Mouse (Mus musculus): ENCODE results near the gene Mycbp. TPM values are rescaled to one million over a fixed set of nuclear protein-coding genes. Genes with fewer than 3 reads are reported as not detected.
A peak's percentile ranks its signal among the peaks of the same experiment; 100 is the strongest.
"Not testable (repeated sequence)": the region's sequence is repeated elsewhere in the genome, so short reads cannot be mapped to it uniquely, and the experiment has no call there.

Gene Mycbp
- polyA plus RNA-seq, 1 experiment, result 21.8 TPM

- Histone ChIP-seq H3K36me3 (ENCODE audit: control insufficient read depth, insufficient read depth) (peaks cover 69% of the 10 kb centered on the region), H3K4me3 (ENCODE audit: insufficient read depth, poor library complexity, severe bottlenecking) (no peak overlapping the region), H3K79me3 (ENCODE audit: low read depth) (peaks cover 27% of the 10 kb centered on the region), H3ac (ENCODE audit: control insufficient read depth, insufficient read length, low read depth) (no peak overlapping the region), H3K27me3 (ENCODE audit: control insufficient read depth, insufficient read depth, insufficient read length) (no peaks in the 10 kb centered on the region), H3K79me2 (ENCODE audit: control insufficient read depth, insufficient read depth) (peaks cover 51% of the 10 kb centered on the region)
- TF ChIP-seq MYOD1 (IDR thresholded peaks at IDR 0.05; ENCODE audit: control insufficient read depth, insufficient read length, low read depth), result no peak
- no peak for TF ChIP-seq USF1 (IDR thresholded peaks at IDR 0.05; ENCODE audit: low read depth)
Observed at GRCm38 (mm10) chr4:123921055-123921565, 16.5 kb downstream of the Mycbp start.

- H3K27me3 ChIP-seq (ENCODE audit: control insufficient read depth, insufficient read depth, insufficient read length), result no peaks in the 10 kb centered on the region
- no peak overlapping the region for H3ac ChIP-seq (ENCODE audit: control insufficient read depth, insufficient read length, low read depth)
- H3K79me3 ChIP-seq (ENCODE audit: low read depth), result peaks cover under 1% of the 10 kb centered on the region
- H3K36me3 ChIP-seq (ENCODE audit: control insufficient read depth, insufficient read depth), result peaks cover 87% of the 10 kb centered on the region
- no peaks in the 10 kb centered on the region for H3K79me2 ChIP-seq (ENCODE audit: control insufficient read depth, insufficient read depth)
- TF ChIP-seq MAX (IDR thresholded peaks at IDR 0.05), result no peak
- no peak for TF ChIP-seq MYOD1 (IDR thresholded peaks at IDR 0.05; ENCODE audit: control insufficient read depth, insufficient read length, low read depth)
- TF ChIP-seq MYOG (IDR thresholded peaks at IDR 0.05; ENCODE audit: control insufficient read depth, extremely low read depth, insufficient read length), result no peak
- TF ChIP-seq USF1 (IDR thresholded peaks at IDR 0.05; ENCODE audit: low read depth), result no peak
- TF ChIP-seq CEBPB (IDR thresholded peaks at IDR 0.05; ENCODE audit: low read depth), result no peak
- no peak for TF ChIP-seq CTCF (IDR thresholded peaks at IDR 0.05; ENCODE audit: control insufficient read depth, insufficient read depth, insufficient read length)
- no peak for TF ChIP-seq FOSL1 (IDR thresholded peaks at IDR 0.05; ENCODE audit: insufficient read depth, low read length, poor library complexity, severe bottlenecking)
- no peak overlapping the region for H3K4me3 ChIP-seq (ENCODE audit: insufficient read depth, poor library complexity, severe bottlenecking)
Observed at GRCm38 (mm10) chr4:123927961-123928360, 23.3 kb downstream of the Mycbp start.

GRCm38 (mm10) chr4:123929994-123930393 is 25.4 kb downstream of the Mycbp start:
- no peak overlapping the region for H3K4me3 ChIP-seq (ENCODE audit: insufficient read depth, poor library complexity, severe bottlenecking)
- no peaks in the 10 kb centered on the region for H3K27me3 ChIP-seq (ENCODE audit: control insufficient read depth, insufficient read depth, insufficient read length)
- H3ac ChIP-seq (ENCODE audit: control insufficient read depth, insufficient read length, low read depth), result no peak overlapping the region
- no peaks in the 10 kb centered on the region for H3K79me2 ChIP-seq (ENCODE audit: control insufficient read depth, insufficient read depth)
- peaks cover 85% of the 10 kb centered on the region for H3K36me3 ChIP-seq (ENCODE audit: control insufficient read depth, insufficient read depth)
- TF ChIP-seq FOSL1 (IDR thresholded peaks at IDR 0.05; ENCODE audit: insufficient read depth, low read length, poor library complexity, severe bottlenecking), result no peak
- no peaks in the 10 kb centered on the region for H3K79me3 ChIP-seq (ENCODE audit: low read depth)

GRCm38 (mm10) chr4:123934306-123934705 is 29.7 kb downstream of the Mycbp start:
- Histone ChIP-seq H3K36me3 (ENCODE audit: control insufficient read depth, insufficient read depth) (peaks cover 62% of the 10 kb centered on the region), H3K79me2 (ENCODE audit: control insufficient read depth, insufficient read depth) (no peaks in the 10 kb centered on the region), H3K4me3 (ENCODE audit: insufficient read depth, poor library complexity, severe bottlenecking) (no peak overlapping the region), H3K79me3 (ENCODE audit: low read depth) (no peaks in the 10 kb centered on the region), H3ac (ENCODE audit: control insufficient read depth, insufficient read length, low read depth) (no peak overlapping the region), H3K27me3 (ENCODE audit: control insufficient read depth, insufficient read depth, insufficient read length) (no peaks in the 10 kb centered on the region)
- TF ChIP-seq FOSL1 (IDR thresholded peaks at IDR 0.05; ENCODE audit: insufficient read depth, low read length, poor library complexity, severe bottlenecking) (no peak), MYOG (IDR thresholded peaks at IDR 0.05; ENCODE audit: control insufficient read depth, extremely low read depth, insufficient read length) (no peak), CEBPB (IDR thresholded peaks at IDR 0.05; ENCODE audit: low read depth) (no peak), CTCF (IDR thresholded peaks at IDR 0.05; ENCODE audit: control insufficient read depth, insufficient read depth, insufficient read length) (no peak), MYOD1 (IDR thresholded peaks at IDR 0.05; ENCODE audit: control insufficient read depth, insufficient read length, low read depth) (no peak), USF1 (IDR thresholded peaks at IDR 0.05; ENCODE audit: low read depth) (no peak), MAX (IDR thresholded peaks at IDR 0.05) (no peak)

- Histone ChIP-seq H3K36me3 (ENCODE audit: control insufficient read depth, insufficient read depth) (peaks cover 50% of the 10 kb centered on the region), H3K79me3 (ENCODE audit: low read depth) (no peaks in the 10 kb centered on the region), H3K27me3 (ENCODE audit: control insufficient read depth, insufficient read depth, insufficient read length) (no peaks in the 10 kb centered on the region), H3K79me2 (ENCODE audit: control insufficient read depth, insufficient read depth) (no peaks in the 10 kb centered on the region), H3K4me3 (ENCODE audit: insufficient read depth, poor library complexity, severe bottlenecking) (no peak overlapping the region), H3ac (ENCODE audit: control insufficient read depth, insufficient read length, low read depth) (no peak overlapping the region)
- TF ChIP-seq MYOD1 (IDR thresholded peaks at IDR 0.05; ENCODE audit: control insufficient read depth, insufficient read length, low read depth) (no peak), USF1 (IDR thresholded peaks at IDR 0.05; ENCODE audit: low read depth) (no peak), MAX (IDR thresholded peaks at IDR 0.05) (no peak), MYOG (IDR thresholded peaks at IDR 0.05; ENCODE audit: control insufficient read depth, extremely low read depth, insufficient read length) (no peak), CEBPB (IDR thresholded peaks at IDR 0.05; ENCODE audit: low read depth) (no peak), CTCF (IDR thresholded peaks at IDR 0.05; ENCODE audit: control insufficient read depth, insufficient read depth, insufficient read length) (no peak), FOSL1 (IDR thresholded peaks at IDR 0.05; ENCODE audit: insufficient read depth, low read length, poor library complexity, severe bottlenecking) (no peak)
Observed at GRCm38 (mm10) chr4:123936059-123936458, 31.4 kb downstream of the Mycbp start.

- Histone ChIP-seq H3K27me3 (ENCODE audit: control insufficient read depth, insufficient read depth, insufficient read length) (no peaks in the 10 kb centered on the region), H3K36me3 (ENCODE audit: control insufficient read depth, insufficient read depth) (peaks cover 14% of the 10 kb centered on the region), H3K4me3 (ENCODE audit: insufficient read depth, poor library complexity, severe bottlenecking) (no peak overlapping the region), H3ac (ENCODE audit: control insufficient read depth, insufficient read length, low read depth) (no peak overlapping the region), H3K79me2 (ENCODE audit: control insufficient read depth, insufficient read depth) (no peaks in the 10 kb centered on the region), H3K79me3 (ENCODE audit: low read depth) (no peaks in the 10 kb centered on the region)
- TF ChIP-seq CTCF (IDR thresholded peaks at IDR 0.05; ENCODE audit: control insufficient read depth, insufficient read depth, insufficient read length), result peak; percentile 29
- no peak for TF ChIP-seq FOSL1 (IDR thresholded peaks at IDR 0.05; ENCODE audit: insufficient read depth, low read length, poor library complexity, severe bottlenecking)
- TF ChIP-seq MAX (IDR thresholded peaks at IDR 0.05), result no peak
- no peak for TF ChIP-seq MYOG (IDR thresholded peaks at IDR 0.05; ENCODE audit: control insufficient read depth, extremely low read depth, insufficient read length)
- TF ChIP-seq USF1 (IDR thresholded peaks at IDR 0.05; ENCODE audit: low read depth), result no peak
Observed at GRCm38 (mm10) chr4:123939838-123940237, 35.2 kb downstream of the Mycbp start.

- not testable (repeated sequence) for H3K36me3 ChIP-seq (ENCODE audit: control insufficient read depth, insufficient read depth); H3K79me3 ChIP-seq (ENCODE audit: low read depth); H3K27me3 ChIP-seq (ENCODE audit: control insufficient read depth, insufficient read depth, insufficient read length); H3K4me3 ChIP-seq (ENCODE audit: insufficient read depth, poor library complexity, severe bottlenecking); H3K79me2 ChIP-seq (ENCODE audit: control insufficient read depth, insufficient read depth); H3ac ChIP-seq (ENCODE audit: control insufficient read depth, insufficient read length, low read depth)
Observed at GRCm38 (mm10) chr4:123940878-123941277, 36.2 kb downstream of the Mycbp start.
